Mouse (Mus musculus) kidney, adult 2 months (tissue): ENCODE results near the gene Setdb1.

Experiments used
- CTCF ChIP-seq: fragments of 200-500 bp; conservative IDR thresholded peaks from 2 replicates; pipeline ENCODE4 v1.5.1; 2011; ENCODE audit warnings: low read depth, mild to moderate bottlenecking, control low read depth, low read length, moderate library complexity, mixed read lengths; ENCODE audit not compliant: insufficient read depth, insufficient read length
- POLR2A ChIP-seq: fragments of 200-500 bp; IDR thresholded peaks from one replicate; pipeline ENCODE4 v1.6.1; 2011; ENCODE audit warnings: low read depth, low read length, control low read depth

DNA sequence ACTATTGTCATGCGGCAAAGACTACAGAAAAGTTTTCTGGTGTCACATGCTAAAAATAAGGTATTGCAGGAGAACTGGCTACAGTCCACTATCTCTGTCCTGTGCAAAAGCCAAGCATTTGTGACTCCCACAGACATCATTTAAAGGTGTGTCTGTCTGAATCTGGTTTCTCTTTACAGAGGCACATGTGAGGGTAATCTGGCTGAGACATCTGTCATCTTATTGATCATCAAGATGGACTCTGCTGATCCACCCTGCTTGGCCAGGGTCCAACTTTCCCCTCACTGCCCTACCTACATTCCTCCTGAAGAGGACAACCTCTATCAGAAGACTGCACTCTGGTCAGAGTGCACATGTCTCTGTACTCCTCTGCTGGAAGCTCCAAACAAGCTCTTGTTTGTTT is 79.9 kb downstream of the Setdb1 start:
- TF ChIP-seq CTCF (no peak; the same call in 1 of the 2 replicates), POLR2A (no peak)
